Mouse (Mus musculus) erythroblast, adult 5-6 weeks (primary cell): Measurements from ENCODE around the gene Btbd16. TPM values are rescaled to one million over a fixed set of nuclear protein-coding genes. Genes with fewer than 3 reads are reported as not detected.

Experiments
- ATAC-seq: replicated peaks from 2 replicates; pipeline ENCODE4 v1.8.0; 2016; ENCODE audit warnings: moderate number of reproducible peaks, mild to moderate bottlenecking, moderate TSS enrichment, inconsistent platforms; ENCODE audit not compliant: poor library complexity, low FRiP score, severe bottlenecking
- total RNA-seq, 2 experiments: library from RNA; stranded (forward) in 1 of 2; stranded (reverse) in 1 of 2; fragments of 150-400 nt in 1 of 2; fragments of 200-764, 138-1000 nt in 1 of 2; gene quantifications; 2 replicates each; pipeline versions ENCODE4 v1.2.3 to v1.2.4; 2015 to 2017; ENCODE audit warnings: low replicate concordance in 2 of 2

Gene Btbd16
- total RNA-seq, 2 experiments from 2014 or later: not detected

GRCm38 (mm10) chr7:130854684-130855292 is 80.9 kb downstream of the Btbd16 start:
- no peak for ATAC-seq

DNA sequence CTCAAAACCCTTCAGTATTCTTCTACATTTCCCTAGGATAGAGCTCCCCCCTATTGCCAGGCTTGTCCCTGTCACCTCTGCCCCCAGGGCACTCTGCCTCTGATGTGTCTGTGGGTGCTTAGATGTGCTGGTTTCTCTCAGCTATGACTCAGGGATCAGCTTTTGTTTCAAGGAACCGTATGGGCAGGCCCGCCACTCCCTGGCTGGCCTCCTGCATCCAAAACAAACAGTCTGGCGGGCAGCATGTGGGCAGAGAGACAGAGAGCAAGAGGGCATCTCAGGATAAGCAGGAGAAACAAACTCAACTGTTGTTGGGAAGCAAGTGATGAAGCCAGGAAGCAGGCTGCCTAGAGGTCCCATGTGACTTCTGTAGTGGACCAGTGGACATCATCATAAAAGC is 81.8 kb downstream of the Btbd16 start:
- no peak for ATAC-seq

DNA sequence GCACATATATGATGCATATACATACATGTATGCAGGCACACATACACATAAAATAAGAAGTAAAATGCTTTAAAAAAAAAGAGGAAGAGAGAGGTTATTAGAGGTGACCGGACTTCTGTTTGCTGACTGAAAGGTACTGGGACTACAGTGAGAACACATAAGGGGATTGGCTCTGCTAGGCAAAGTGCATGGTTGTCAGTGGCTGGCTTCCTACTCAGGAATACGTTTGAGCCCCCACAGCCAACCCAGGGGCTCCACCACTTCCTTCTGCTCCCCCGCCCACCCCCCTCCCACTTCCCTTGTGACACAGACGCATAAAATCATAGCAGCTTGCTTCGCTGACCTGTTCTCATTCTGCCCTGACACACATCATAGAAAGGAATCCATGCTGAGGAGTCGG is 84.1 kb downstream of the Btbd16 start:
- no peak for ATAC-seq

- ATAC-seq: no peak
Observed at GRCm38 (mm10) chr7:130859926-130860325, 86.1 kb downstream of the Btbd16 start.

DNA sequence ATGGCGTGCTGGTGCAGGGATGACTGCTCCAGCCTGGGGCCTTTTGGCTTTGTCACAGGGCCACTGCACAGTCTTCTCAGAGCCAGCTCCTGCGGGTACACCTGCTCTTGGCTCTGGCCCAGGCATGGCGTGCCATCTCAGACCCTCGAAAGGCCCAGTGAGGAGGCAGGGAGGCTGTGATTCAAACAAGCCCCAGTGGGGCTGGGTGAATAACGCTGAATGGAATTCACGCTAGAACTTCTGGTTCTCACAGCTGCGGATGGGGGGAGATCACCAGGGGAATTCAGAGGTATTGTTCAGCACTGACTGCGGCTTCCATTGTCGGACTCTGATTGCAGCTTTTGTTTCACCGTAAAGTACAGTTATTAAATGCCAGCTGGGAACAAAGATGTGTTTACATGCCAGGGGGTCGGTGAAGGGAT is 86.9 kb downstream of the Btbd16 start:
- ATAC-seq: no peak

DNA sequence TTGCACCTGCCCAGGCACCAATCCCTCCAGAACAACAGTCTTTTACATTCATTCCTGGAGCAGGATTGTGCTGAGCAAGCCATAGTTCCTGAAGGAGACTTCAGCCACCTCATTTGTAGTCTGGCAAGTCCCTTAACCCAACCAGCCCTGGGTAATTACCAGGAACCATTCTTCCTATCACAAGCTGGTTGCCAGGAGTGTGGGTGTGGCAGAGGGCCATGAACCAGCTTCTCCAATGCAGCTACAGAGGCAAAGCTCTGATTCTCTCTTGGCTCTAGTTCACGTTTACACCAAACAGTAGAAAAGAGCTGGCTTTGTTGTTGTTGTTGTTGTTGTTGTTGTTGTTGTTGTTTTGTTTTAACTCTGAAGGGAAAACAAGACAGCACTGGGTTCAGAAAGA is 88.6 kb downstream of the Btbd16 start:
- no peak for ATAC-seq

GRCm38 (mm10) chr7:130864711-130865110 is 90.8 kb downstream of the Btbd16 start:
- no peak for ATAC-seq

GRCm38 (mm10) chr7:130865613-130866591 is 92.0 kb downstream of the Btbd16 start, which contains the start of gene Plekha1:
TSS of gene Plekha1 (plus strand) at chr7:130865756.
- ATAC-seq: no peak

DNA sequence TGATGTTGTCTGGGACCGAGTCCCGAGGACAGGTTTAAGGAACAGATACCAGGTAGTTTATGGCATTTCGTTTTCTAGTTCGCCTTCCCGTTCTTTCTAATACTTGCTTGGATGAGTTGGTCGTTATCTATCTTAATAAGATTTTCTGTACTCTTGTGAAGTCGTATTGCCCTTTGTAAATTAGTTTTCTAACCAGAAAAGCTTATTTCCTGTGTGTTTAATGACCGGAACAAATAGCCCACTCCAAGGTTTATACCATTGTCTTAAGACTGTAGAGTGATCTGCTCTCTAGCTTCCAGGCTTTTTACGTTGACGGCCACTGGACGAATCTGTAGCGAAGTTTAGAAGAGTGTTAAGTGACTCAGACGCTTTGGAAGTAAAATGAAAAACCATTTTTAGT is 92.8 kb downstream of the Btbd16 start:
- no peak for ATAC-seq

DNA sequence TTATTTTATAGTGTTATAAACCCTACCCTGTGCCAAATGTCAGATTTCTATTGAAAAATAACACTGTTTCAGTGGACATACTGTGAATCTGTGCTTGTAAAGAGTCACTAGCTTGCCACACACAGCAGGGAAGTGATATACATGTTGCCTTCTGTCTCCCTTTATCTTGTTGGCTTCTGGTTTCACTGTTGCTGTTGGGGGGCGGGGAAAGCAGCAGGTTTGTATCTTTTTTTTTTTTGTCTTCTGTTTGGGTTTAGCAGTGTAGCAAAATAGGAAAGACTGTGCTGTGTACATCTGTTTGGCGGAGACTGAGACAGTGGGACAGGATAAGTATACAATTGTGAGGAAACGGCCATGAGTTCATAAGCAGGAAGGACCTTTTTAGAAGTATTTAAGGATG is 93.4 kb downstream of the Btbd16 start:
- no peak for ATAC-seq

Other genes with a start within 250 kb of the Btbd16 start
- 65.8 and 101 TPM in 2 replicates for gene Nsmce4a, start 201.0 kb upstream of the Btbd16 start, total RNA-seq (2015; ENCODE audit: low replicate concordance)
- gene Nsmce4a, start 201.0 kb upstream of the Btbd16 start, total RNA-seq (2017; ENCODE audit: low replicate concordance): 52.1 and 75.8 TPM in 2 replicates
- 0.19 and 4.8 TPM in 2 replicates for gene Tacc2, start 196.6 kb upstream of the Btbd16 start, total RNA-seq (2015; ENCODE audit: low replicate concordance)
- gene Tacc2, start 196.6 kb upstream of the Btbd16 start, total RNA-seq (2017; ENCODE audit: low replicate concordance): 2.5 and 4.0 TPM in 2 replicates
- gene Plekha1, start 91.7 kb downstream of the Btbd16 start, total RNA-seq (2015; ENCODE audit: low replicate concordance): 2.1 and 3.1 TPM in 2 replicates
- gene Plekha1, start 91.7 kb downstream of the Btbd16 start, total RNA-seq (2017; ENCODE audit: low replicate concordance): 3.2 and 7.8 TPM in 2 replicates
- not detected in 2 replicates for gene Htra1, start 162.0 kb downstream of the Btbd16 start, total RNA-seq (2015; ENCODE audit: low replicate concordance)
- not detected in 2 replicates for gene Htra1, start 162.0 kb downstream of the Btbd16 start, total RNA-seq (2017; ENCODE audit: low replicate concordance)